Mouse (Mus musculus) midbrain, embryonic 13.5 days (tissue): Measurements from ENCODE around the gene Car3. TPM values are rescaled to one million over a fixed set of nuclear protein-coding genes. Genes with fewer than 3 reads are reported as not detected.

Experiments
- ATAC-seq: fragments of 200-750 bp; cut with Nextera tagmentation; 2 replicates; pipeline ENCODE4 v1.8.0; 2017; ENCODE audit warnings: mild to moderate bottlenecking, moderate TSS enrichment, moderate library complexity
- H3K27ac ChIP-seq: fragments of 300-500 bp; sonication (generic); 2 replicates; pipeline ENCODE4 v1.5.1; 2015; ENCODE audit warnings: inconsistent platforms, mild to moderate bottlenecking, moderate library complexity
- H3K27me3 ChIP-seq: fragments of 300-500 bp; sonication (generic); 2 replicates; pipeline ENCODE4 v1.6.1; 2015; ENCODE audit warnings: mild to moderate bottlenecking, inconsistent platforms
- H3K36me3 ChIP-seq: fragments of 300-500 bp; sonication (generic); 2 replicates; pipeline ENCODE4 v1.6.1; 2015; ENCODE audit warnings: mild to moderate bottlenecking, inconsistent platforms
- H3K4me1 ChIP-seq: fragments of 300-500 bp; sonication (generic); replicated peaks from 2 replicates; pipeline ENCODE4 v1.6.1; 2015; ENCODE audit warnings: inconsistent platforms
- H3K4me2 ChIP-seq: fragments of 300-500 bp; sonication (generic); replicated peaks from 2 replicates; pipeline ENCODE4 v1.6.1; 2015; ENCODE audit warnings: moderate library complexity, mild to moderate bottlenecking, inconsistent platforms
- H3K4me3 ChIP-seq: fragments of 300-500 bp; sonication (generic); replicated peaks from 2 replicates; pipeline ENCODE4 v1.5.1; 2015; ENCODE audit warnings: mild to moderate bottlenecking, inconsistent platforms
- H3K9ac ChIP-seq: fragments of 300-500 bp; sonication (generic); replicated peaks from 2 replicates; pipeline ENCODE4 v1.6.1; 2015; ENCODE audit warnings: mild to moderate bottlenecking, inconsistent platforms
- H3K9me3 ChIP-seq: fragments of 300-500 bp; sonication (generic); 2 replicates; pipeline ENCODE4 v1.6.1; 2016; ENCODE audit warnings: mild to moderate bottlenecking, inconsistent platforms
- WGBS: fragments of 180-500 bp; shearing (Covaris S2); methylation state at CpG from one replicate; pipeline ENCODE4 v1.1.7; 2015; 5-methylcytosine and 5-hydroxymethylcytosine counted together
- polyA plus RNA-seq: library from polyadenylated mRNA; unstranded; fragments of >200 nt; fragmentation: Nextera tagmentation; extraction: Ambion mirVana; gene quantifications from 2 replicates; pipeline ENCODE4 v1.2.1, GENCODE M21; 2015

Car3 gene
- polyA plus RNA-seq, 1 experiment from 2014 or later = 1.5 TPM

DNA sequence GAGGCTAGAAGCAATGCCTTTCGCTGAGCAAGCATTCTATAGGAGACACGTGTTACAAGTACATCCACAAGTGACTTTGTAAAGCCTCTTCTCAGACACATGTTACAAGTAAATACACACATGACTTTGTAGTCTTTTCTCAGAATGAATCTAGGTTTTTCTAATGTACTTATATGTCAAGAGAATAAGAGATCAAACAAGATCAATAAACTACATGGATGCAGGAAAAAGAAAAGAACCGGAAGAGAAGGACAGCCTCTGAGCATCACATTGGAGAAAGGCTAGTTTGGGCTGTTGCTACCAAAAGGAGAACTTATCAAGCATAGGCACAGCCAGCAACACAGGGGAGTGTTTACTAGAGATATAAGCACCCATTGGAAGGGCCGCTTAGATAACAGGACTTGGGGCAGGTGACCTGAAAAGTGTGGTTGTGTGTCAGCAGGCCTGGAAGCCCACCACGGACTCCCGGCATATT lies 15.5 kb downstream of the Car3 start:
- H3K4me3 ChIP-seq = no peak overlapping the region
- H3K27ac ChIP-seq = no peak overlapping the region
- no peaks in the 10 kb centered on the region for H3K36me3 ChIP-seq
- no peaks in the 10 kb centered on the region for H3K4me1 ChIP-seq
- ATAC-seq = no peak
- H3K27me3 ChIP-seq = no peaks in the 10 kb centered on the region
- no peak overlapping the region for H3K9ac ChIP-seq
- H3K4me2 ChIP-seq = no peak overlapping the region
- H3K9me3 ChIP-seq = no peaks in the 10 kb centered on the region
- whole genome bisulfite sequencing = 85% methylated on average over 6 of the region's 6 CpGs

DNA sequence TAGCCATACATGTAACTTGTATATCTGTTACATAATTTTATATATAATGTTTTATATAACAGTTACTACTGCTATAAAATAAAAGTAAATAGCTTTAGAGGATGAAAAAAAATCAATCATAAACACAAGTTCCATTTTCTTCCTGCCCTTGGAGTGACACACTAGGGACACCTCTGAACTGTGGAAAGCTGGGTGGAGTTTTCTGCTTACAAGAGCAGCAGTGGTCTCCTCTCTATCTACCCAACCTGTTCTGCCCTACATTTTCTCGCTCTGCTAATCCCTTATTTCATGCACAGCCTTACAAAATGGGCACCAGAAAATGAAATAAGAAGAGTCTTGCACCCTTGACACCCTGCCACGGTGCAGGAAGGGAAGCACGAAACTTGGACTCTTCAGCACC lies 16.0 kb downstream of the Car3 start:
- ATAC-seq = no peak
- H3K27me3 ChIP-seq = no peaks in the 10 kb centered on the region
- H3K36me3 ChIP-seq = no peaks in the 10 kb centered on the region
- no peaks in the 10 kb centered on the region for H3K4me1 ChIP-seq
- no peak overlapping the region for H3K27ac ChIP-seq
- H3K9ac ChIP-seq = no peak overlapping the region
- 88% methylated on average over 3 of the region's 3 CpGs for WGBS
- no peak overlapping the region for H3K4me3 ChIP-seq
- no peak overlapping the region for H3K4me2 ChIP-seq
- H3K9me3 ChIP-seq = no peaks in the 10 kb centered on the region

DNA sequence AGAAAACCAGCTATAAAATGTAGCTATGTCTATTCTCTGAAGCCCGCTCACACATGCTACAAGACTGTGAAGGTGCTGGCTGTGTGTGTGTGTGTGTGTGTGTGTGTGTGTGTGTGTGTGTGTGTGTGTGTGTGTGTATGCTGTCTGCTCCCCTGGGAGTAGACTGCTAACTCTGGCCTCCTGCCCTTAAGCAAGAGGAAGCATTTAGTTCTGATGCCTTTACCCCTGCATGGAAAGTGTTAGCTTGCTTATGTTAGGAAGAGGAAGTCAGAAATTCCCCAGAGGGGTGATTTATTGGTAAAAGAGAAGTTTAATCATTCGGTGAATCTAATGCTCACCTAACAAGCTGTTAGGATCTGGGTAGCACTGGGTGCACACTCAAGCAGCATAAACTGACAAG lies 17.0 kb downstream of the Car3 start:
- no peaks in the 10 kb centered on the region for H3K4me1 ChIP-seq
- H3K4me2 ChIP-seq = no peak overlapping the region
- no peak for ATAC-seq
- no peaks in the 10 kb centered on the region for H3K9me3 ChIP-seq
- WGBS = 90% methylated on average over 2 of the region's 2 CpGs
- H3K27ac ChIP-seq = no peak overlapping the region
- no peak overlapping the region for H3K9ac ChIP-seq
- H3K36me3 ChIP-seq = no peaks in the 10 kb centered on the region
- no peaks in the 10 kb centered on the region for H3K27me3 ChIP-seq
- H3K4me3 ChIP-seq = no peak overlapping the region

DNA sequence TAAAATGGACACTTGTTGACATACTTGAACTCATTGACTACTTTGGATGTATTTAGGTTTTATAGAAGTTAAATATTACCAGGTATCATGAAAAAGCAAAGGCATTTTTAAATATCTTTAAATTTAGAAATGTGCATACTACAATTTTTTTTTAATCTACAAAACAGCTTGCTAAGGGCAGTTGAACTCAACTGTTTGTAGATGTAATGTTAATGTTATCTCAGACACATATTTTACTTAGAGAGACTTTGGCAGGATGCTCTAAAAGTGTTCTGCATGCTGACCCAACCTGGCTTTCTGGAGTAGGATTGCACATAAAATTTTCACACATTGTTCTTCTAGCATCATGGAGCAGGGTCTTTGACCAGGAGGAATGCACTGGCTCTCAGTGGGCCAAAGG lies 18.7 kb downstream of the Car3 start:
- Histone ChIP-seq H3K36me3 (no peaks in the 10 kb centered on the region), H3K4me1 (no peaks in the 10 kb centered on the region), H3K4me2 (no peak overlapping the region), H3K9ac (no peak overlapping the region), H3K4me3 (no peak overlapping the region), H3K27me3 (peaks cover 1% of the 10 kb centered on the region; the same call in 1 of the 2 replicates), H3K9me3 (no peaks in the 10 kb centered on the region), H3K27ac (no peak overlapping the region)
- ATAC-seq = no peak

DNA sequence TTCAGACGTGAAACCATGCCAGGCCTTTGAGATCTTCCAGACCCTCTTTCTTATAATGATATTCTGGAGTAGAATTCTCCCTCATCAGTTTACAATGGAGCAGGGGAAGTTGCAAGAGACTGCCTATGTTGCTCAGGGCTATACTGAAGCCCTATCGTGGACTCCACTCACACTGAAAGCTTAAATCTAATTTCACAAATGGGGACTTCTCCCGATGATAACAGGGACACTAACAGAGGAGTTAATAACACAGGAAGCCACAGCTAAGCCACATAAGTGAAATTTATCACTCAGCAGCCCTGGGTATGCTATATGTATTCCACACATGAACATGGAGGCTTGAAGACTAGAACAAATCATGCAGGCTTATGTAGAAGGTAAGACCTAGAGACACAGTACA lies 19.4 kb downstream of the Car3 start:
- H3K4me3 ChIP-seq = no peak overlapping the region
- 77% methylated on average over 3 of the region's 3 CpGs for WGBS
- no peak overlapping the region for H3K9ac ChIP-seq
- H3K36me3 ChIP-seq = no peaks in the 10 kb centered on the region
- no peak overlapping the region for H3K27ac ChIP-seq
- H3K9me3 ChIP-seq = no peaks in the 10 kb centered on the region
- H3K4me1 ChIP-seq = no peaks in the 10 kb centered on the region
- H3K4me2 ChIP-seq = no peak overlapping the region
- no peak for ATAC-seq
- peaks cover 9% of the 10 kb centered on the region for H3K27me3 ChIP-seq

DNA sequence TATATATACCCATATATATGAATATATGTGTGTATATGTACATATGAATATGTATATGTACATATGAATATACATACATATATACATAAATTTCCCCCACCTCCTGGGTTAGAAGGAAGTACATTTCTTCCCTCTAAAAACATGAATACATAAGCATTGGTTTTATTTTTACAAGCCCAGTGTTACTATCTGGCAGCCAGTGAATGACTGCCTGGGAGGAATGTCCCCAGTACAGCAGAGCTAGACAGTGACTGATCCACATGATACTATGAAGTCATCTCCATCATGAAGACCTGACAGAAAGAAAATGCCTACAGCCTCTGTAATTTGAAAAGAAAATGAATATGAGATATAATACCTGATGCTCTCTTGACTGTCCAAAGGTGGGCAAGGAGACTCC lies 21.5 kb downstream of the Car3 start:
- no peak for ATAC-seq
- no peaks in the 10 kb centered on the region for H3K36me3 ChIP-seq
- H3K4me3 ChIP-seq = no peak overlapping the region
- no peak overlapping the region for H3K4me2 ChIP-seq
- no peaks in the 10 kb centered on the region for H3K4me1 ChIP-seq
- peaks cover 11% of the 10 kb centered on the region for H3K27me3 ChIP-seq
- no peak overlapping the region for H3K27ac ChIP-seq
- no peaks in the 10 kb centered on the region for H3K9me3 ChIP-seq
- H3K9ac ChIP-seq = no peak overlapping the region

DNA sequence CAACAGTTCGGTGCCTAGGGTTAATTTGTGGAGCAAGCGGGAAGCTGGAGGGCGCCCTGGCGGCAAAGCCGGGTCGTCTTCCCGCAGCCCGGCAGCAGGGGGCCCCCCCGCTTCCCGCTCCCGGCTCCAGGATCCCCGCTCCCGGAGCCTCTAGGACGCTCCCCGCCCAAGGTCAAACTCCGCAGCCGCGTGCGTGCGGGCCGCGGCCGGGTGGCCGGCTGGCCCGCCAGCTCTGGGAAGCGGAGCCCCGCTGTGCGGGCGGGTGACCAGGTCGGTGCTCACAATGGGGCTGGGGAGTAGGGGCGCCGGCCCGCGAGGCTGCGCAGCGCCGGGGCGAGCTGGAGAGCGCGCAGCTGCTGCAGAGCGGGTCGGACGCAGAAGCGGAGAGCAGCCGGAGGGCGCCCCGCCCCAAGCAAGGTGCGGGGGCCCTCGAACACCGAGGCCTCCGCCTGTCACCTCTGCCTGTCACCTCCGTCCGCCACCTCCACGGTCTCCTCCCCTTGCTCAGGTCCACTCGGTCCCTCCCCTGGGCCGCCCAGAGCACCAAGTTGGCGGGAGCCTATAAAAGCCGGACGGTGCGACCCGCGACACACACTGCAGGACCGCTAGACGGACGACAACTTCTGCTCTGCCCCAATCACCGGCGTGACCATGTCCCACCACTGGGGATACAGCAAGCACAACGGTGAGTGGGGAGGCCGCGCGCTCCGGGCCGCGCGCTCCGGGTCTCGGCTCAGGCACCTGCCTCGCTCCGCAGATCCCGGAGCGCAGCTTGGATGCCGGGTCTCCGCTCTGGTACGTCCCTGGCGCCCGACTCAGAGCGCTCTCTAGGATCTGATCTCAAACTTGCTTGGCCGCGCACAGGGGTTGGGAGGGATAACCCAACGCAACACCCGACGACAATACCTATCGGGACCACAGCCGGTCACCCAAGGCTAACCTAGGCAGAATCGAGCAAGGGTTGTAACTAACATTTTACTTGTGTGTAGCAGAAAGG lies 23.1 kb downstream of the Car3 start, which contains the start of gene Car2:
Gene Car2 (plus strand): TSS at position 172 of the 997 bp plus-strand sequence.
- peak within 1 kb of the TSS; percentile 81 for H3K9ac ChIP-seq
- peak within 1 kb of the TSS; percentile 39; the same call in 1 of the 2 replicates for H3K27ac ChIP-seq
- H3K36me3 ChIP-seq = no peaks in the 10 kb centered on the region
- H3K4me2 ChIP-seq = peak within 1 kb of the TSS; percentile 89
- peaks cover 11% of the 10 kb centered on the region for H3K27me3 ChIP-seq
- peak within 1 kb of the TSS; percentile 79 for H3K4me3 ChIP-seq
- WGBS = under 1% methylated on average over 94 of the region's 95 CpGs
- ATAC-seq = peak; percentile 94
- no peaks in the 10 kb centered on the region for H3K9me3 ChIP-seq
- no peaks in the 10 kb centered on the region for H3K4me1 ChIP-seq

DNA sequence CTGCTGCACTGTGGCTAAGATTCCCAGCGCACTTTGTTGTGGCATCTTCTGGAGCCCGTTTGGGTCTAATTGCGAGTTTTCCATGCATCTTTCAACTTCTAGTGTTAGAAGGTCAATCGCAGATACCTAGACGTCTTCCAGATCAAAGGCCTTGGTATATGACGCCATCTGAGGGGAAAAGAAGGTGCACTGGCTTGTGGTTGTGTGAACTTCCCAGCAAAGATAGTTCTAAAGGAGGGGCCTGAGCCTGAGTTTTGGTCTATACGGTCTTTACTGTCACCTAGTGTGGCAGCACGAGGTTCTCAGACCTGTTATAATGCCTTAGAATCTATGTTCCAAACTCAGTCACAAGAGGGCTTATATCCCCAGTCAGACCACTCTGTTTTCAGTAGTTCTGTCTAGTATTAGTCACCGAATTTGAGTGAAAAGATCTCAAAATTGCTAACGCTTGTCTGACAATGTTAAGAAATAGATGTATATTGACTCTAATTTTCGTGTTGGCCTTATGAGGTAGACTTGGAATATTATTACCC lies 23.9 kb downstream of the Car3 start:
- no peak for ATAC-seq
- no peaks in the 10 kb centered on the region for H3K4me1 ChIP-seq
- peak overlapping the region; percentile 79 for H3K4me3 ChIP-seq
- peak overlapping the region; percentile 89 for H3K4me2 ChIP-seq
- 38% methylated on average over 11 of the region's 11 CpGs for WGBS
- peak overlapping the region; percentile 81 for H3K9ac ChIP-seq
- no peaks in the 10 kb centered on the region for H3K36me3 ChIP-seq
- H3K27ac ChIP-seq = no peak overlapping the region
- H3K9me3 ChIP-seq = no peaks in the 10 kb centered on the region
- H3K27me3 ChIP-seq = peaks cover 11% of the 10 kb centered on the region

DNA sequence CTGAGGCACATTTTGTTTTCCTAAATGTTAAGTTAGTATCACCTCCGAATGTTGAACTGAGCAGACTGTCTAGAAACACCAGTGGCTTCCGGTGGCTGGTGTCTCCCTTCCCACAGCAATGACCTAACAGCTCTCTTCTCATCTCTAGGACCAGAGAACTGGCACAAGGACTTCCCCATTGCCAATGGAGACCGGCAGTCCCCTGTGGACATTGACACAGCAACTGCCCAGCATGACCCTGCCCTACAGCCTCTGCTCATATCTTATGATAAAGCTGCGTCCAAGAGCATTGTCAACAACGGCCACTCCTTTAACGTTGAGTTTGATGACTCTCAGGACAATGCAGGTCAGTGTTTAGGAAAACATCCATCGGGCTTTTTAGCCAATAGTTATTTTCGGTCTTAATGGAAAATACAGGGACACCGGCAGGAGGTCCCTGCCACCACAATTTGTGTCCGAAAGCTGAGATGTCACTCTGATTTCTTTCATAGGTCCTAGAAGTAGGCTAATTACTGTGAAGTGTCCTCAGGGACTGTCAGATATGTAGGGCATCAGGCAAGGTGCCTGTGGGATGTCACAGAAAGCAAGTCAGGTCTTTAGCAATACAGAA lies 24.5 kb downstream of the Car3 start:
- H3K27ac ChIP-seq = no peak overlapping the region
- H3K4me1 ChIP-seq = no peaks in the 10 kb centered on the region
- H3K9me3 ChIP-seq = no peaks in the 10 kb centered on the region
- peaks cover 11% of the 10 kb centered on the region for H3K27me3 ChIP-seq
- H3K4me3 ChIP-seq = peak overlapping the region; percentile 79; the same call in 1 of the 2 replicates
- WGBS = 72% methylated on average over 10 of the region's 10 CpGs
- no peak for ATAC-seq
- H3K9ac ChIP-seq = no peak overlapping the region
- H3K4me2 ChIP-seq = no peak overlapping the region
- H3K36me3 ChIP-seq = no peaks in the 10 kb centered on the region

DNA sequence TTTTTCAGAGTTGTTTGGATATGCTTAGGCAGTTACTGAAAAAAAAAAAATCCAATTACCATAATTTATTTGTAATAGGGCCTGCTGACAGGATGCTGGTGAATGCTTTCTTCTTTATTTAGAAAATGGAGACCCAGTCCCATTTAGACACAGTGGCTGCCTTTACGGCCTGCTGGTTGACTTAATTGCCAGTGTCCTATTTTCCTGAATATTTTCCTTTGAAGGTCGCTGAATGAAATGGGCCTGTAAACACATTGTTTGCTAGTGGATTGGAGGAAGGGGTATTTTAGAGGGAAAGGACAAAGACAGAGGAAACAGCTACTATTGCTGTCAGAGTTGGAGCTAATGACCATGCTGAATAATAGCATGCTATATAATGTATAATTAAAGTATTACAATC lies 25.2 kb downstream of the Car3 start:
- Histone ChIP-seq H3K9ac (no peak overlapping the region), H3K4me3 (no peak overlapping the region), H3K4me2 (no peak overlapping the region), H3K27ac (no peak overlapping the region), H3K4me1 (no peaks in the 10 kb centered on the region), H3K9me3 (no peaks in the 10 kb centered on the region), H3K27me3 (peaks cover 11% of the 10 kb centered on the region), H3K36me3 (no peaks in the 10 kb centered on the region)
- ATAC-seq = no peak
- WGBS = 52% methylated on average over 2 of the region's 2 CpGs

DNA sequence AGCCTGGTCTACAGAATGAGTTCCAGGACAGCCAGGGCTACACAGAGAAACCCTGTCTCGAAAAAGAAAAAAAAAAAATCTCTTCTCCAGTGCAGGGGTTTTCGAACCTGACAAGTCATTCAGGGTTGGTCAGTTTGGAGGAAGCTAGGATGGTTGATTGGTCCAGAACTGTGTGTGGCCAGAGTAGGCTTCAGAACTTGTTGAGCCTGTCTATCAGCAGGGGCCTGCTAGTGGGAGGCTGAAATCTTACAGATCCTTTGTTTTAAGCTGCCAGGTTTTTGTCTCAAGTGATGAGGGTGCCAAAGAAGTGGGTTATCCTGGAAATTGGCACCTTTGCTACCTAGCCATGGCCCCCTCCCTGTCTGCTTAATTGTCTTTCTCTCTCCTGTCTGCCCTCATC lies 25.8 kb downstream of the Car3 start:
- peaks cover 11% of the 10 kb centered on the region for H3K27me3 ChIP-seq
- no peak overlapping the region for H3K4me2 ChIP-seq
- H3K9me3 ChIP-seq = no peaks in the 10 kb centered on the region
- ATAC-seq = no peak
- 69% methylated on average over 2 of the region's 2 CpGs for WGBS
- H3K27ac ChIP-seq = no peak overlapping the region
- no peaks in the 10 kb centered on the region for H3K36me3 ChIP-seq
- no peak overlapping the region for H3K9ac ChIP-seq
- no peaks in the 10 kb centered on the region for H3K4me1 ChIP-seq
- no peak overlapping the region for H3K4me3 ChIP-seq

DNA sequence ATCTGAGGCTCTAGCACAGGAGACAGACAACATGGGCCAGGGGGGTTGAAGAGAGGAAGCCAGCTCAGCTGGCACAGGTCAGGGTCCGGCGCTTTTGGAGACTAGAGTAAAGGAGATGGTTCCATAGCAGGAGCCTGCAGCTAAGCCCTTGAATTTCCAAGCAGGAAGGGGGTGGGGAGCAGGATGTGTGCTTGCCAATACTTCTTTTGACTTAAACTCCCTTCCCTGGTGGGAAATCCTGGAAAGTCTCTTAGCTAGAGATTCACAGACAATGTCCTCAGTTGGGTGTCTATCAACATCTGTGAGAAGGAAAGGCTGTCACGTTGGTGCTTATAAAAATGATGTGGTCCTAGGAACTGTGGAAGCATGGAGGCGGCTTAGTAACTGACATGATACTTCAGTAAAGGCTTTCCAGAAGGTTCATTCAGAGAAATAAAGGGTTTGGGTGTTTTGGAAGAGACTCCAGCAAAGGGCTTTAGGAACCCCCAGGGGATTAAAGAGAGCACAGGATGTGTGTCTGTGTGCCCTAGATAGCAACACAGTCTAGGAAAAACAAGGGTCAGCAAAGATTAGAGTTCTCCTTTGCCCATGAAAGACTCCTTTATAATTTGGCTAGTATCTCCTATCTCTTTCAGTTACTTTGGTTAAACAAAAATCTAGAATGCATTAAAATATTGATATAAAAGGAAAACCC lies 26.6 kb downstream of the Car3 start:
- no peaks in the 10 kb centered on the region for H3K36me3 ChIP-seq
- H3K4me2 ChIP-seq = no peak overlapping the region
- no peak for ATAC-seq
- H3K27ac ChIP-seq = no peak overlapping the region
- no peaks in the 10 kb centered on the region for H3K4me1 ChIP-seq
- H3K27me3 ChIP-seq = peaks cover 11% of the 10 kb centered on the region
- no peak overlapping the region for H3K4me3 ChIP-seq
- H3K9ac ChIP-seq = no peak overlapping the region
- 27% methylated on average over 4 of the region's 4 CpGs for WGBS
- H3K9me3 ChIP-seq = no peaks in the 10 kb centered on the region
